Mouse (Mus musculus): ENCODE data around the gene Rnf224.
A peak's percentile ranks its signal among the peaks of the same experiment; 100 is the strongest.

Rnf224 gene

GRCm38 (mm10) chr2:25196172-25196954 is 40.2 kb downstream of the Rnf224 start, which contains the start of gene Tor4a:
Gene Tor4a (minus strand): TSS chr2:25196886.
- DNase-seq (ENCODE audit: low read depth in 1 of 2, low spot score in 2 of 2): peak in 1 of 2 experiments; percentile 49

- DNase-seq (ENCODE audit: low read depth in 1 of 2, low spot score in 2 of 2): peak in 1 of 2 experiments; percentile 64
Observed at GRCm38 (mm10) chr2:25195211-25196156, 41.1 kb downstream of the Rnf224 start.

GRCm38 (mm10) chr2:25194486-25195171 is 42.0 kb downstream of the Rnf224 start:
- no peak for DNase-seq (ENCODE audit: low read depth in 1 of 2, low spot score in 2 of 2)

GRCm38 (mm10) chr2:25194006-25194405 is 42.6 kb downstream of the Rnf224 start:
- no peak for DNase-seq (ENCODE audit: low read depth in 1 of 2, low spot score in 2 of 2)

GRCm38 (mm10) chr2:25193330-25193770 is 43.2 kb downstream of the Rnf224 start:
- DNase-seq (ENCODE audit: low read depth in 1 of 2, low spot score in 2 of 2): peak; percentile 63 to 72

GRCm38 (mm10) chr2:25187841-25188240 is 48.7 kb downstream of the Rnf224 start:
- no peak for DNase-seq (ENCODE audit: low read depth in 1 of 2, low spot score in 2 of 2)

- no peak for DNase-seq (ENCODE audit: low read depth in 1 of 2, low spot score in 2 of 2)
Observed at GRCm38 (mm10) chr2:25186575-25186930, 50.0 kb downstream of the Rnf224 start.

GRCm38 (mm10) chr2:25185625-25186574 is 50.7 kb downstream of the Rnf224 start:
- DNase-seq (ENCODE audit: low read depth in 1 of 2, low spot score in 2 of 2): no peak

- no peak for DNase-seq (ENCODE audit: low read depth in 1 of 2, low spot score in 2 of 2)
Observed at GRCm38 (mm10) chr2:25184496-25184895, 52.1 kb downstream of the Rnf224 start.
